Mouse (Mus musculus): ENCODE measurements at regions not wholly inside any gene's neighbourhood (a gene's known extent, or its start where the extent isn't known, plus 50 kb on each side); places are given as distances from the start of the nearest gene placed in this dataset.
A peak's percentile ranks its signal among the peaks of the same experiment; 100 is the strongest.
"Not testable (repeated sequence)": the region's sequence is repeated elsewhere in the genome, so short reads cannot be mapped to it uniquely, and the experiment has no call there.

DNA sequence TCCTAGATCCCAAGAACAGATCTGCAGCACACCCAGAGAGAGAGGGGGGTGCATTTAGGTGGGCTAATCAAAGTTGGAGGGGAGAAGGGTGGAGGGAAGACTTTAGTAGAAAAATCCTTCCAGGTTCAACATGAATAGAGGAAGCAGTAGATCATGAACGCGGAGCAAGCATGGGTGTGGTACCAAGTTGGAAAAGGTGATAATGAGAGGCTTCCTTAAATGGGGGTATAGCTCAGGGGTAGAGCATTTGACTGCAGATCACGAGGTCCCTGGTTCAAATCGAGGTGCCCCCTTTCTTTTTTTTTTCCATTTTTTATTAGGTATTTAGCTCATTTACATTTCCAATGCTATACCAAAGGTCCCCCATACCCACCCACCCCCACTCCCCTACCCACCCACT, 54.0 kb upstream of the Krba1 start:
- DNase-seq (ENCODE audit: low spot score), result not testable (repeated sequence)

DNA sequence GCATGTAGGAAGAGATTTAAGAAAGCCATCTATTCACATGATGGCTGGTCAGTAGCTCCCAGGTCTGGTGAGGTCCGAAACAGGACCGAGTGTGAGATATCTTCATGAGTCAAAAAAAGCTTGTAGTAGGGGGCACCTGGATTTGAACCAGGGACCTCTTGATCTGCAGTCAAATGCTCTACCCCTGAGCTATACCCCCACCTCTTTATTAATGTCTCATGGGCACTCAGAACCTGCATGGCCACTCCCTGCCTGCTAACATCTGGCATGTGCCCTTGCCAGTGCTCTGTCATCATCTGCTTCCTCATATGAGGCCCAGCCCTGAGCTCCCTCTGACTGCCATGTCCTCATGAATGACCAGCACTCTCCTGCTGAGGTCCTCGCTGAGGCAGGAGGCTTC, 58.4 kb upstream of the Krba1 start:
- DNase-seq (ENCODE audit: low spot score), result not testable (repeated sequence)

GRCm38 (mm10) chr6:48288011-48288410, 107.4 kb upstream of the Krba1 start:
- no peak for DNase-seq (ENCODE audit: low spot score)

GRCm38 (mm10) chr6:48279646-48280045, 115.7 kb upstream of the Krba1 start:
- DNase-seq (ENCODE audit: low spot score), result not testable (repeated sequence)

- DNase-seq (ENCODE audit: low spot score), result not testable (repeated sequence)
Measured at GRCm38 (mm10) chr6:48261563-48261962, 133.8 kb upstream of the Krba1 start.

GRCm38 (mm10) chr6:48252989-48253388, 142.4 kb upstream of the Krba1 start:
- DNase-seq (ENCODE audit: low spot score), result not testable (repeated sequence)

DNA sequence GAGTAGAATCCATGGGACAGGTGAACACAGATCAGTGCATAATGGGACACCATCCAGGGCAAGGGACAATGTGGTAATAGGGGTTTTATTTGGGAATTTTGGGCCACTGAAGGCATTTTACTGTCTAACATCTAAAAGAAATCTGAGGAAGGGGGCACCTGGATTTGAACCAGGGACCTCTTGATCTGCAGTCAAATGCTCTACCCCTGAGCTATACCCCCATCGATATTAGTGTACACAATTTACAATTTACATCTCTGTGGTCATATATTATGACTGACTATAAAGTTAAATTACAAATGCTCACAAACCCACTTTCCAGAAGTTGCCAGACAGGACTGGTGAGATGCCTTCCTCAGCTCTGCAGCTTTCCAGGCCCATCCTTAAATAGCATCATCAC, 143.4 kb upstream of the Krba1 start:
- DNase-seq (ENCODE audit: low spot score), result no peak

DNA sequence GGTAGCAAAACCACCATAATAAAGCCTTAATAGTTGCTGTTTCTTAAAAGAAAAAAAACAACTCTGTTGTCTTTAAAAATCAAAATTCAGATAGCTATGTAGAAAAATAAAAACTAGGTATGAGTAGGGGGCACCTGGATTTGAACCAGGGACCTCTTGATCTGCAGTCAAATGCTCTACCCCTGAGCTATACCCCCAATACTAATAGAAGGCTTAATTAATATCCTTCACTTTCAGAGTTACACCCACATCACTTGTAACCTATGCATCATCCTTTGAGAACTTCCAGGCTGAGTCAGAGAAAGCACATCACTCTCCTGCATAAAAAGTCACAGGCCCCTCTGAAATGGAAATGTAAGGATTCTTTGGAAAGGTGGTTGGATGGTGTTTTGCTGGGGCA, 151.2 kb upstream of the Krba1 start:
- DNase-seq (ENCODE audit: low spot score), result not testable (repeated sequence)

GRCm38 (mm10) chr6:48227431-48227830, 141.0 kb upstream of the Zfp746 start:
- no peak for DNase-seq (ENCODE audit: low spot score)

DNA sequence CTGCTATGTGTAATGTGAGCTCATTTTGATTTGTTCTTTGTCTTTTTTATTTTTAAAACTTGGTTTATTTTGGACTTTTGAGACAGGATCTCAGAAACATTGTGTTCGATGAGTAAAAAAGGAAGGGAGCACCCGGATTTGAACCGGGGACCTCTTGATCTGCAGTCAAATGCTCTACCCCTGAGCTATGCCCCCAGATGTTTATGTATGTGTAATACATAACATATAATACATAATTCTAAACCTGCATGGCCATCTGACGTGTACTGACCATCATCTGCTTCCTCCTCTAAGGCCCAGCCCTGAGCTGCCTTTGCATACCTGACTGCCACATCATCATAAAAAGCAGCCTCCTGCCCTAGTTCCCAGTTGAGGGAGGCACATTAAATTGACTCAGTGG, 137.8 kb upstream of the Zfp746 start:
- DNase-seq (ENCODE audit: low spot score), result no peak

DNA sequence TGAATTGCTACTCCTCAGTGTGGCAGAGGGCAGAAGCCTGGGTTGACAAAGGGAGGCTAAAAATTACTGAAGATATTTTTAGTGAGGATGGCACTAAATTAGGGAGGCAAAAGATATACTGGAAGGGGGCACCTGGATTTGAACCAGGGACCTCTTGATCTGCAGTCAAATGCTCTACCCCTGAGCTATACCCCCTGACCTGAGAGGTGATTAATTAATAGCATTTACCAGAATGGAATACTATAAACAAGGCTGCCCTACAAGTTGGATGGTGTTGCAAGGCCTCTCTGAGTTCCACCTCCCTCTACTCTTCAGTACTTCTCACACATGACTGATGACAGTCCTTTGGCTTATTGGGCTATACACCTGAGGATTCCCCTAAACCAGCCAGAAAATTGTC, 136.6 kb upstream of the Zfp746 start:
- no peak for DNase-seq (ENCODE audit: low spot score)

DNA sequence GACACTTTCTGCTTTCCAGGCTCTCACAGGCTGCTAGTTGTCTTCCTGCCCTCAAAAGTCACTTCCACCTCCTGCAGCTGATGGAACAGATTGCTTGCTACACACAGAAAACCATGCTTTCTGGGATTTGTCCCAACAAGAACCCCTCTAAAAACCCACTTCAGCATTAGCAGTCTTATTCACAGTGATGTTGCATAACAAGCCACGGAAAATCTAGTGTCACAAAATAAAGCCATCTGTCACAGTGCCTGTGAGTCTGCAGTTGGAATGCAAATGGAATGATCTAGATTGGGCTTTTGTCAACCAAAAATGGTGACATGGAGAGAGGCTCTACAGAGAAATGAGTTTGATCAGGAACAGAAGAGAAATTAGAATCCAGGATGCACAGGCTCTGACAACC, 135.4 kb upstream of the Zfp746 start:
- DNase-seq (ENCODE audit: low spot score), result not testable (repeated sequence)

DNA sequence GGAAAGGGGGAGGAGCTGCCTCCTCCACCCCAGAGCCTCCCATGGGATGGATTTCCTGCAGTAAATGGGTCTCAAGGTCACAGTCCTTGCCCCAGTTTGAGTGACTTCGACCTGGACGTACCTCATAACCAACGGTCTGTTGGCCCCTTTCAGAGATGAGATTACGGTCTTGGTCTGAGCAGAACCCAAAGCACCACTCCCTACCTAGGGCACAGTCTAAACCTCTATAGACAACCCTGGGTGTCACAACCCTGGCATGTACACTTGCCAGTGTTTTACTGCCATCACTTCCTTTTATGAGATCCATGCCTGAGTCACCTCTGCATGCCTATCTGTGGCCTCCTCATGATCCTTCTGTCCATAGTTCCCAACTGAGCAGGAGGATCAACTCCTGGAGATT, 128.8 kb upstream of the Zfp746 start:
- no peak for DNase-seq (ENCODE audit: low spot score)

- no peak for DNase-seq (ENCODE audit: low spot score)
Measured at GRCm38 (mm10) chr6:48209739-48210138, 123.3 kb upstream of the Zfp746 start.

- DNase-seq (ENCODE audit: low spot score), result no peak
Measured at GRCm38 (mm10) chr6:48209103-48209502, 122.7 kb upstream of the Zfp746 start.

- no peak for DNase-seq (ENCODE audit: low spot score)
Measured at GRCm38 (mm10) chr6:48205722-48206121, 119.3 kb upstream of the Zfp746 start.

- no peak for DNase-seq (ENCODE audit: low spot score)
Measured at GRCm38 (mm10) chr6:48199951-48200350, 113.6 kb upstream of the Zfp746 start.

DNA sequence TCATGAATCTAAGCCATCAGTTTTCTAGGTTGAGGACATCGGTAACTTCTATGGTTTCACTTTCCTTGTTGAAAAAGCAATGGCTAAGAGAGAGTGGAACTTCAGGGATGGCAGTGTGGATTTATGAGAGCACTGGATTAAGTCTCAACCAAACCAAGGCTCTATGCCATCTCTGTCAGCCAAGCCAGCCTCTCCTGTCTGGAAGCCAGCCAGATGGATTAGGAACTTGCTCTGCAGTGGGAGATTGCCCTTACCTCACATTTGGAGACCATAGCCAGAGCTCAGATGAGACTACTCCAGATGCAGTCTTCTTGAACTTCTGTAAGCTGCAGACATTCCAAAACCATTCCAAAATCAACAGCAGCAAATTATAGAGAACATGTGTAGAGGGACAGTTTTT, 112.4 kb upstream of the Zfp746 start:
- DNase-seq (ENCODE audit: low spot score), result no peak

GRCm38 (mm10) chr6:48197696-48198378, 111.4 kb upstream of the Zfp746 start:
- DNase-seq (ENCODE audit: low spot score), result no peak

DNA sequence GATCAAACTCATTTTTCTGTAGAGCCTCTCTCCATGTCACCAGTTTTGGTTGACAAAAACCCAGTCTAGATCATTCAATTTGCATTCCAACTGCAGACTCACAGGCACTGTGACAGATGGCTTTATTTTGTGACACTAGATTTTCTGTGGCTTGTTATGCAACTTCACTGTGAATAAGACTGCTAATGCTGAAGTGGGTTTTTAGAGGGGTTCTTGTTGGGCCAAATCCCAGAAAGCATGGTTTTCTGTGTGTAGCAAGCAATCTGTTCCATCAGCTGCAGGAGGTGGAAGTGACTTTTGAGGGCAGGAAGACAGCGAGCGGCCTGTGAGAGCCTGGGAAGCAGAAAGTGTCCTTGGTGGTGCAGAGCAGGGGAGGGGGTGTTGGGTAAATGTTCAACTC, 102.0 kb upstream of the Zfp746 start:
- DNase-seq (ENCODE audit: low spot score), result not testable (repeated sequence)

- no peak for DNase-seq (ENCODE audit: low spot score)
Measured at GRCm38 (mm10) chr6:48185311-48185710, 98.9 kb upstream of the Zfp746 start.

DNA sequence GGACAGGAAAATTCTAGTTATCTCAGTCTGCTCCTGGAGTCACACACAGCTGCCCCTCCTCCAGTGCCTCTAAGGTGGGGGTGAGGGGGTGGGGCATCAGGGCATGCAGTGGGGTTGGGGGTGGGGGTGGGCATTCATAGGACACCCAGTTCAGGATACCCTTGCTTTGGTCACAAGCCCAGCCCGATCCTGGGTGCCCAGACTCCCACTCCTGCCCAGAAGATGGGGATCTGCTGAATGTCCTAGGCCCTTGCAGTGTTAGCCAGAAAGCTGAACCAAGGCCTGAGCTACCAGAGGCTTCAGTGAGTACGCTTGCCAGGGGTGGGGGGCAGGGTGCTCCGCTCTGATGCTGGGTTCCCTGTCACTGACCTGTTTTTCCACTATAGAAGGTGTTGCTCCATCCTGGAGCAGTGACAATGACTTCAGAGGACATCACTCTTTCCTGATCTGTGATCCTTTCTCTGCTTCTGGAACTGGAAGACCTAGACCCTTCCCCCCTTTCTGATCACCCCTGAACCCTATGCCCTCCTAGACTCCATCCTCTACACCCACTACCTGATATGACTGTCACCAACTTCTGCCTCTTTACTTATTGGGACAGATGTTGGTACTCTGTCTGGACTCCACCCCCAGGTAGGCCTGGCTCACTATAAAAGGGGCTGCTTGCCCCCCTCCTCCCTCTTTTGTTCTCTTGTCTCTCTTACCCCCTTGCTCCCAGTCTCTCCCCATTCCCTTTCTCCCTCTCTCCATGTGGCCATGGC, 92.1 kb upstream of the Zfp746 start:
- no peak for DNase-seq (ENCODE audit: low spot score)

DNA sequence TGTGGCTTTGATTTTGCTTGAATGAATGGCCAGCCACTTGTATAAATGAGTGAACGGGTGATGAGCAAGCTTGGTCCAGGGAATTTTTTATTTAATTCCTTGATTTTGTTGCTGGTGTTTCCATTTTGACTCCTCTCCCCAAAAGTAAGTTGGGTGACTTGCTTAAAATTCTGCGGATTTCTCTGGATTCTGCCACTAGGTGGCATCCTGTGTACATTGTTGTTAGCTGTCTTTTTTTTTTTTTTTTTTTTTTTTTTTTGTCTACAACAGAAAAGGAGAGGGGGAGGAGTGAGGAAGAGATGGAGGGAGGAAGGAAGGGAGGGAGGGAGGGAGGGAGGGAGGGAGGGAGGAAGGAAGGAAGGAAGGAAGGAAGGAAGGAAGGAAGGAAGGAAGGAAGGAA, 91.5 kb upstream of the Zfp746 start:
- peak; percentile 26 for DNase-seq (ENCODE audit: low spot score)

- no peak for DNase-seq (ENCODE audit: low spot score)
Measured at GRCm38 (mm10) chr6:48175234-48175633, 88.8 kb upstream of the Zfp746 start.
